Mouse (Mus musculus): ENCODE data around the gene Psapl1. TPM values are rescaled to one million over a fixed set of nuclear protein-coding genes. Genes with fewer than 3 reads are reported as not detected.

Gene Psapl1
- total RNA-seq (2021): not detected
- long read RNA-seq, experiment 1: 0 reads
- long read RNA-seq, experiment 2: 0 reads

DNA sequence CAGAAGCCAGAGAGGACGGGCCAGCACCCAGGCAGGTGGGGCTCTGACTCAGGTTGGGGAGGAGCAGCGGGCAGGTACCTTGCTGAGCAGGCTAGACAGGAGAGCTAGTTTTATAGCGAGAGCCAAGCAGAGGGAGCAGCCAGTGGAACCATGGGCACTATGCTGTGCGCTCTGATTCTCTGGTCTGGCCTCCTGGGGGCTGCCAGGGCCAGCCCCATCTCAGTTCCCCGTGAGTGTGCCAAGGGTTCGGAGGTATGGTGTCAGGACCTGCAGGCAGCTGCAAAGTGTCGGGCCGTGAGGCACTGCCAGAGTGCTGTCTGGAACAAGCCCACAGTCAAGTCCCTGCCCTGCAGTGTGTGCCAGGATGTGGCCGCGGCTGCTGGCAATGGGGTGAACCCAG, at the start of gene Psapl1:
Gene Psapl1 (plus strand): TSS at position 106 of the 400 bp plus-strand sequence.
- DNase-seq: no peak

DNA sequence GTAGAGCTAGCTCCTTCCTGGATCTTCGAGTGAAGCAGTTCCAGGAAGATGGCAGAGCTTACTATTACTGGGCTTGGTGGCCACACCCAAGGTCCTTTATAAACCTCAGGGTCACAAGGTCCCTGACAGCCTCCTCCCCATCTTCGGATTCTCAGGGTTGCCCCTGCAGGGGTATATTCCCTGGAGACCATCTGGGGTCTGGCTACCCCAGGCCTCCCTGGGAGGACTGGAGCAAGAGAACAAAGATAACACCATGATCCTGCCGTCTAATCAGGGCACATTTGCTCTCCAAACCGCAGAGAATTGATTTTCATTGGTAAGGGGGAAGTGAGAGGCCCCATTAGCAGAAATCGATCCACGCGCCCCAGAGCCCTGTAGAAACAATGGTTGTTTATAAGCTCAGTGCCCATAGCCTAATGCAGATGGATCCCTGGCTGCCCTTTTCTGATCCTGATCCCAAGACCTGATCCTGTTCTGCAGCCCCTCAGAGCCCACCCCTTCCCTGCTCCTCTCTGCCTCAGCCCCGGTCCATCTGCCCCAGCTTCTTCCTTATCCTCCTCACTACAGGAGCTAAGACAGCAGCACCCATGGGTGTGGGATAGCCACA, 48.8 kb upstream of the Psapl1 start:
- no peak for DNase-seq

DNA sequence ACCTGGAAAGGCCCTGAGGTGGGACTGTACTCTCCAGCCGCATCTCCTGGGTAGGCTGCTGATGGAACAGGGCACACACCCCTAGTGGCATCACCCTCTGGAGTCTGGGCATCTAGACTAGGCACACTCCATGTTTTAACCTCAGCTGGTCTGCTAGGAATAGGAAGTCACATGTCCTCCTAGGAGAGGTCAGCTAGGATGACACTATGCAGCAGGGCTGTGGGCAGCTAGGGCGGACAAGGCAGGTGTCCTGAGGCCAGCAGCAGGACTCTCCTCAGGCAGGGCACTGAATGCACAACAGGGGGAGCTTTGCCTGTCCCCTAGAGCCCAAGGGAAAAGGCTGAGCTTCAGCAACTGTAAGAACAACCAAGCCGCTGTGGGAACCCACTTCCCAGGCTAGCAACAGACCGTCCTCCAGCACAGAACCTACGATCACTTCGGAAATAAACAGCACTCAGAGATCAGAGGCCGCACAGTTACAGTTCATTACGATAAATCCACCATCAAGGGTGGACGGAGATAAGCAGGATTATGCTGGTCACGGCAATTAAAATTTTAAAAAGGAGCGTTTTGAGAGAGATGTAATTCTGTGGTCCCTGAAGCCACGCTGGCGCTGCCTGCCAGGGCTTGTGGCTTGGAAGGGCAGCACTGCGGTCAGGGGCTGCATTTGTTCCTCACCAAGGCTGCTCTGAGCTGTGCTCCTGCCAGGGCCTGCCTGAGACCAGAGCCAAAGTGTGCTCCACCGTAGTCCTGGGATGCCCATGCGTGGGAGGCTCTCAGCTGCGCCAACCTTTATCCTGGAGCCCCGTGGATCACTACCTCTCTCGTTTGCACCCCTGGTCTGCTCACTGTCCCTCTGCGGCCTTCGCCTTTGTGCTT, 38.2 kb upstream of the Psapl1 start:
- DNase-seq: no peak

DNA sequence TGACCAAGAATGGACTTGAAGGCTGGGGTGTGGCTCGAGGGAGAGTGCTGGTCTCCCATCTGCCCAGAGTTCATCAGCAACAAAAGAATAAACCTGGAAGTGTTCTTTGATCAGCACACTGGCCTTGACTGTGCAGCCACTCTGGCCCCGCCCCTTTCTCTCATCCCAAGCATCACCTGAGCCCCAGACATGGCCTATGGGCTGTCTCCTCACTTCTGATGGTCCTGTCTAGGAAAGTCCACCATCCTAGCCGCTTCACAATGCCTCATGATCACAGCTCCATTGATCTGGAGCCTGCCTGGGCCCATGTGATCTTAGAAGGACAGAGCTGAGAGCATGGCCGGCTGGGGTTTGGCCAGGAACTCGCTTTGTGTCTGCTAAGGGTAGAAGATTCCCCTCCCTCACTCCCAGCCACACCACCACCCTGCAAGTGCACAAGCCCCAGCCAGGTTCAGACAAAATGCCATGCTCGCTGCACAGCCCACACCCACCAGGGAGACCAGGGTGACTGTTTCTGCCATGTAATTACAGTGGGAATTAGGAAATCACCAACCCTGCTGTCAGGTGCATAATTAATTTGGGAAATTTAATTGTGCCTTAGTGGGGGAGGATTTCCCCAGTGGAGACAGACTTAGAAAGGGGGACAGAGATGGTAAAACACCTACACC, 37.3 kb upstream of the Psapl1 start:
- DNase-seq: no peak

DNA sequence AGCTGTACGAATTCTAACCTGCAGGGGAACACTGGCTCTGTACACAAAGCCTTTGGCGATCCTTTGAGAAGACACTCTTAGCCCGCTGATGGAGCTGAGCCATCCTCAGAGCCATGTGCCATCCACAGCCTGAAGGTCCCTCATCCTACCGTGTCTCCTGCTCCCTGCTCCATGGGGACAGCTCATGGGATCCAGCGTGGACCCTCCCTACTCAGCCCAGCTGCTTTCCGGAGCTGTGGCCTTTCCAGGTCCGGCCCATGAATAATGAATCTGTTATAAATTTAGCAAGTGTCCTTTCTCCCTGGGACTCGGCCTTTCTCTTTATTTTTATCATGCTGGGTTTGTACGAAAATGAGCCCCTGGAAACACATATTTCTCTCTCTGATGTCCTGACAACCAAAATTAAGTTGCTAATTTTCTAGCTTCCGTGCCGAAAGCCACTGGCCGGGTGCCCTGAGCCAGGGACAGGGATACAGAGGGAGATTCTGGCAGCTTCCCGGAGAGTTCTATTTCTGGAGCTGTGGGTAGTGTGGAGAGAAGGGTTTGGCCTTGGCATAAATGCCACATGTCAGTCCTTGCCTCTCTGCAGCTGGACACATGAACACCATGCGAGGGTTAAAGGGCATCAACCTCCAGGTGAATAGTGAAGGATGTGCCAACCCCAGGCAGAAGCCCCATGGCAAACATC, 34.7 kb upstream of the Psapl1 start:
- DNase-seq: peak; percentile 43

DNA sequence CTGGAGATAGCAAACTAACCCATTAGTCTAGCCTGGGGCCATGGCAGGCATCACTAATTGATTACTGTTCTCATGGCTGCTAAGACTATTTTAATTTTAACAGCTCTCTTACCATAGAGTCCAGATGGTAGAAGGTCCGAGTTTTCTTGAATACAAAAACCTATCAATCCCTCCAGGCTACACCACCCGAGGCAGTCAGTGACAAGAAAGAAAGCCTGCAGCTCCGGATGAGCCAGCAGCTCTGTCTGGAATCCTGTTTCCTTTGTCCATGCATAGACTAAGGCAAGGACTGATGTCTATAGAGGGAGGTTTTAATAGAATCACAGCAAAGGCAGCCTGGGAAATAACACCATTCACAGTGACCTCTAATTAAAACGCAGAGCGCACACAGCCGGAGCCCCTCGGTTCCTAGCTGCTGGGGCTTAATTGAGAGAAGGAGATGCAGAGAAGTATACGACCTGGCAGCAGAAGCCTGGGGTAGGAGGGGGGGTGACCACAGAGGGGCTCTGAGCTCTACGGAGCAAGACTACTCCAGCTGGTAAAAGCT, 29.2 kb upstream of the Psapl1 start:
- DNase-seq: no peak

DNA sequence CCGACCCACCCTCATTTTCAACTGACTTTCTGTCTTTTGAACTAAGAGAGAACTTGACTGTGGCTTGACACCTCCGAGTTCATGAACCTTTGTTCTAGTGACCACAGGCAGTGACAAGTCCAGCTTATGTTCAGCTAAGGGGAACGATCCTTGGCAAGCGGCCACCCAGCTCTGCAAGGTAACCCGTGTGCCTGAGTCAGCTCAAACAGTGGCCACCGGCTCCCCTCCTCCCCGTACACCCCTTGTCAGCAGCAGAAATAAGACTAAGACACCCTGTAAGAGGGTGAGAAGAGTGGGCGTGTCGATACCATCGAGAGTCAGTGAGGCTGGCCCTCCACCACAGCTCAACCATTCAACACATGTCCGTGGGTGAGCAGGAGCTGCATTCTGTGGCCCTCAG, 27.4 kb upstream of the Psapl1 start:
- peak; percentile 37 for DNase-seq

DNA sequence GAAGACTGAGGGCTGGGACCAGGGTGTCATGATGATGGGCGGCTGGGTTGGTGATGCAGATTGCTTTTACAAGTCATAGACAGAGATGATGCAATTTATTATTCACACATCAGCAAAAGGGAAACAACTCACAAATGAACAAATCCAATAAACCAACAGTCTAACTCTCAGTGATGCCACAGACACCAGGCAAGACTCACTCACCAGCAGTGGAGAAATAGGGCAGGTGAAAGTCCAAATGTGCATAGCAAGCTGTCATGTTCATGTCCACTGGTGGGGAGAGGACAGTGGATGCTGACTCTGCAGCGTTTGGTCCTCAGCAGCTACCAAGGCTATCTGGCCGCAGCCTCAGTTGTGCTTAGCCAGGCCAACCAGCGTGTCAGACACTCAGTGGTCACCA, 26.9 kb upstream of the Psapl1 start:
- no peak for DNase-seq

DNA sequence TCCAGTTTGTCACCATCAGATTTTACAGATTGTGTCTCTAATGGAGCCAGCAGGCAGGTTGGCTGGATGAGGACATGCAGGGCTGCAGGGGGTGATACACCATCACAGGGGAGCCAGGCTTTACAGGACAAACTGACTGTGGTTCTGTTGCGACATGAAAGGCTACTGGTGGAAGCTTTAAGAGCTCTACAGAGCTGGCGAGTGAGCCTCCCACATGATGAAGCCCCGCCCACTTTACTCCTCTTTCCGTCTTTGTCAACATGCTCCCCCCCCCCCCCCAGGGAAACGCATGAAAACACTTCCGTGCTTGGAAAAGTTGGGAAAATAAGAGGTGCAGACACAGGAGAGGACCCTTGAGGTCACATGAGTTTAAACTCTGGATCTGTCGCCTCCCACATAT, 25.6 kb upstream of the Psapl1 start:
- DNase-seq: no peak

DNA sequence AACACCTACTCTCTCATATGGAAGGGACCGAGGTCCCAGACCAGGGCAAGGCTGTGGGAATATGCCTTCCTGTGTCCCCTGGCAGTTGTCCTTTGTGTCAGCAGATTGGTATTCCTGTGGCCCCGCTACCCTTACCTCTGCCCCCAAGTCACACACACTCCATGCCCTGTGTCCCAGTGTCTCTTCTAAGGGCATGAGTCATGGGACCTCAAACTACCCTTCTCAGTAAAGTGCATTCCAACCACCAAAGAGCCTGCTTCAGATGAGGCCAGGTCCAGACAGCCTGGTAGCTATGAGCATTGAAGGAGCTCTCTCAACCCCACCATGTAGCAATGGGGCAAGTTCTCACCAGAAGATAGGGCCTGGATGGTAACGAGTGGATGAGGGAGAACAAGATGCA, 25.0 kb upstream of the Psapl1 start:
- DNase-seq: no peak

DNA sequence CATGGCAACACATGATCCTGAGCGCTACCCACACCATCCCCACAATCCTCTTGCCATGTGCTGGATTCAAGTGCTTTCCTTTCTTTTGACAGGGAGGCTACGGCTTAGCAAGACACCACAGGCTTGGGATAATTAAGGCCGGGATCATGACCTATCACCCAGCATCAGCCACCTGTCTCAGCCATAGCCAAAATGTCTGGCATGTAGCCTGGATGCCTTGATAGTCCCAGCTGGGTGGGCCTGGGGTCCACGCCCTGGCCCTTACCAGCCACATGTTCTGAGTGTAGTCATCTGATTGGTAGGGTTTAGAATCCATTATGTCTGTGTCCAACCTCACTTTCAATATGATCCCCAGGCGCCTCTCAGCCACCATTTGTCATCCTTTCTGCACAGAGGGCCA, 24.1 kb upstream of the Psapl1 start:
- DNase-seq: no peak

DNA sequence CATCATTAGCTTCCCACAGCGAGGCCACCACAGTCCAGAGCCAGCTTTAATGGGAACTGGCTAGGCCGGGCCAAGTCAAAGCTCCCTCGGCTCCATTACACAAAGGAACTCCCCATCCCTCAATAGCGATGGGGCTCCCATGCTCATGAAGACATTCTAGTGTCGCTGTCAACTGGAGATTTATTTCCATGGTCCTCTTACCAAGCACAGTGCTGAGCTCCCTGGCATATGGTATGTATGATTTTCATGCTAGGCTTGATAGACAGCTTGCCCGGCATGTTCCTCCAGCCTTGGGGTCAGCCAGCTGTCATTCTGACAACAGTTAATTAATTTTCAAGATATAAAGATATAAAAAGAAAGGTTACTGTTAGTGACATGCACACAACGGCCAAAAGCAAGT, 21.5 kb upstream of the Psapl1 start:
- DNase-seq: no peak

DNA sequence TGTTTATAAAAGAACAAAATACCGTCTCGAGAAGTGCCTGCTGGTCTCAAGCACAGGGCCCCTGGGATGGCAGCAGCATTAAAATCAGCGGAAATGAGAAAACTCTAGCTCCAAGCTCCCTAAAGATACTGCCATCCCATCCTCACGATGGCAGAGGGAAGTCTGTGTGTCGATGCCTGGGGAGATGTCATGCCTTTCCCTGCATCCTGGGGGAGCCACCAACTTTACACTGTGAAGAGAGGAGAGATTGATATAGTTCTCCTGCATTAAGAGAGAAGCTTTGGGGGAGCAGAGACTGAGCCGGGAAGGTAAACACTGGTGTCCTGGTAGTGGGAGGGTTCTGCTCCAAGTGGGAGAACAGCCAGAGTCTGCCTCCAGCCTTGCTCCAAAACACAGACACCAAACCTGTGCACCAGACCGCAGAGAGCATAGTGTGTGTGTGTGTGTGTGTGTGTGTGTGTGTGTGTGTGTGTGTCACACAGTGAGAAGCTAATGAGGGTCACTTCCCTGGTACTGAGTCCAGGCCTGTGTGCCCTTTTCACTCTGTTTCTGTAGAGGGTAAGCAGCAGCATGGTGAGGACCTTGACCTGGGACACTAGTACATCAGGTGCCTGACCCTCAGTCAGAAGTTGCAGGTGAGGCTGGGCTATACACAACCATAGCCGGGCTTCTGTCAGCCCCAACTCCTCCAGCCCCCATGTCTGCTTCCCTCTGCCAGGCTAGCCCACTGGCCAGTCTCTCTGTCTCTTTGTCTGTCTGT, 17.3 kb upstream of the Psapl1 start:
- DNase-seq: no peak

DNA sequence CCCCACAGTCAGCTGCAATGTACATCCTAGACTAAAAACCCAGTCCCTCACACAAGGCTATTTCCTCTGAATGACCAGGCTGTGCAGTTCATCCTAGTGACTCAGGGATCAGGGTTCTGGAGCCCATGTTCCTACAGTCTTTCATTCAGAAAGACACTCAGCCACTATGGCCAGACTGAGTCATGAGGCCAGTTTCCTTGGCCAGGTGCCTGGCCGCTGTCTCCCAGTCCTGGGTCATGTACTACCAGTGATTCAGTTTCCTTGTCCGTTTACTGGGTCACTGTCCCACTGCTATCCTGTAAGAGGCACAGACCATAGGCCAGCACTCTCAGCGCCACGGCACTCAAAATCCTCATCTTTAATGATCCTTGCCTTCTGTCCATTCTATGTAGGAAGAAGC, 15.5 kb upstream of the Psapl1 start:
- peak; percentile 82 for DNase-seq

DNA sequence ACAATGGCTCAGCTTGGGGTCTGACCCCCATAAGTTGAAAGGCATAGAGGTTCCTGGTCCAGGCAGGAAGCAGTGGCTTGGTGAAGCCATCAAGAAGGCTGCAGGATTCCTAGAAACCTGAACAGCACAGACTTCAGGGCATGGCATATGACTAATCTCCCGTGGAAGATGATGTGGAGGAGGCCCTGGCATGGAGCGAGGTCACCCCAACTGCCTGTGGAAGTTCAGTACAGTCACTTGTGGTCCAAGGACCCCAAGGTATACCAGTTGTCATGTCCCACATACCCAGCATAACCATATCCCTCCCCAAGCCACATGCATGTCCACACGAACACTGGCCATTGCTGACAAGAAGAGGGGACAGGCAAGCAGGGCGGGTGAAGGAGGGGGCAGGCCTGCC, 12.5 kb upstream of the Psapl1 start:
- DNase-seq: peak; percentile 44

DNA sequence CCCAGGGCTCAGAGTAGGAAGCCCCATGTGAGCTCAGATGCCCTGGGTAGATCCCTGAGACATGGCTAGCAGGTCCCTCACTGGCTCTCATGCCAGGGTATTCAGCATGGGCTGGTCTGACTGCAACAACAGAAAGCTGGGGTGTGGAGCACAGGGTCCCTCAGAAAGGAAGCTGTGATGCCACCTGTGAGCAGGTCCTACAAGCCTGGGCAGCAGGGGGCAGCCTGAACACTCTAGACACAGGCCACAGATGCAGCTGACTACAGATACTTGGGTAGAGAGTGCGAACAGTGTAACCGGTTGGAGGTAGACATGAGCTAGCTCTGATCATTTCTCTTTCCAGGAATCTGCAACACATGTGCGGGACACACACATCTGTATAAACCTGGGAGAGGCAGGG, 11.9 kb upstream of the Psapl1 start:
- DNase-seq: no peak

DNA sequence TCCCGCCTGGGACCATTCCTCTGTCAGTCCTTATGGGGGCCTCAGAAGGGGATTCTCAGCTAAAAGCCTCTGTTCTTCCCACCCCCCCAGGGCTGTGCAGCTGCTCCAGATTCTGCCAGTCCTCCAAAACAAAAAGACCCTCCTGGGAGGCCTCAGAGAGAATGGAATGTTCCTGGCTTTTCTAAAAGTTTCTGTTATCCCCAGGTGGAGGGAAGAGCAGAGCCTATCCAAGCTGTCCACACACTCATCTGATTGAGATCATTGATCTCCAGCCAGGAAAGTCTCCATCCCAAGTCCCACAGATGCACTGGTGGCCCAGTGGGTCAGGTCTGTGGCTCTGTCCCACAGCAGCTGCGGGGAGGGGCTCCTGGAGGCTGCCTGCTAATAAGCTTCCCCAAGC, 11.1 kb upstream of the Psapl1 start:
- DNase-seq: no peak

DNA sequence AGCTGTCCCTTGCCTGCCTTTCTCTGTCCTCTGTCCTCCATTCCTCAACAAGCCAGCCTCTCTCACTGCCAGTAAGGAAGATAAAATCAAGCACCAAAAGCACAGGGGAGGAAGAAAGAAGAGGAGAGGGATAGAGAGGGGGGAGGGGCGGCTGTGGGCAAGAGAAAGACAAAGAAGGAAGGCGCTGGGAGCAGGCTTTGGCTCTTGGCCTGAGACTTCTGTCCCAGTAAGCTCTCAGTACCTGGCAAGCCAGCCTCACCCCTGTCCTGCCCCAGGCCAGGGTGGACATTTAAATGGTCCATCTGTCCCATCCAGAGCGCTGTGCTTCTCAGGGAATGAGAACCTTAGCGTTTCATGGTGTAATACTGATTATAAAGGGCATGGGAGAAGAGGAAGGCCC, 9.2 kb upstream of the Psapl1 start:
- DNase-seq: no peak

DNA sequence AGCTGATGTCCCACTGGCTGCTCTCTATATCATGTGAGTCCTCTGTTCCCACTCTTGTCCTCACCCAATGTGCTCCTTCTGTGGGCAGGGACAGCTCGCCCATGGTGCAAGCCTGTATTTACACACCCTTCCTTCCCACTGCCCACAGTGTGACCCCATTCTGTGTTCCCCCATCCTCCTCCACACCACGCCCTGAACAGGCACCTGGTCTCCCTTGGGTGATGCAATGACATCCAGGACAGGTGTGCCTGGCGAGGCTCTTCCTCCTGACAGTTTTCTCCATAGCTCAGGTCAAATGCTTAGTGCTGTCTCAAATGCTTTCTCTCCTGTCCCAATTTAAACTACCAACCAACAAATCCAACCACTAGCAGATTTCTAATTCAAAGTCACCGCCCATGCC, 8.4 kb upstream of the Psapl1 start:
- no peak for DNase-seq

DNA sequence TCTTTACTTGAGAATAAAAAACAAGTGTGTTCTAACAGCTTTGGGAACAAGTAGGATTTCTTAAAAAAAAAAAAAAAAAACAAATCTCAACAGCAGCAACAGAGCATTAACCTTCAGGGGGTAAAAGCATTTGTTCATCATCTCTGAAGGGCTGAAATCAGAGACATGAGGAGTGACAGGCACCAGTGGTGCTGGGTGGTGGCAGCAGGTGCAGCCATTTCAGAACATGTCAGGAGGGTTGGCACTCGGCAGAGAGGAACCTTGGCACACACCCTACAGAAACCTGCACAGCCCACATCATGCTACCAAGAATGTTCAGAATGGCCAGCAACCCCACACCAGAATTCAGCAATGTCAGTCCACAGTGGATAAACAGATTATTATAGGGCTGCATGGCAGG, 4.3 kb upstream of the Psapl1 start:
- no peak for DNase-seq

DNA sequence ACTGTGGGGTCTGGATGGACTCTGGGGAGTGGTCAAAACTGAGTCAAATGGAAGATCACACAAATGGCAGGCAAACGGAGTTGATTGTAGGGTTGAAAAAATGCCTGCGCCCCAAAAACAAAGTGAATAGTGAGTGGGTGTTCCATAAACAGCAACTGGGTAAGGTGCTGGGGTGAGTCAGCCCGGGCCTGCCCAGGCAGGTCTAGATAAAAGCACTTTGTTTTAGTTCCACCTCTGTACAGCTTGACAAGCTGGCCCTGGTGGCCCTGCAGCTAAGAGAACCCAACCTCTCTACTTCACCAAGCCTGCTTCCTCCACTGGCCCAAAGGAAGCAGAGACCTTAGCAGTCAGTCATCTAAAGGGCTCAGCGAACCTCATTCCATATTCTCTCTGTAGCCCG, 1.0 kb upstream of the Psapl1 start:
- DNase-seq: no peak

DNA sequence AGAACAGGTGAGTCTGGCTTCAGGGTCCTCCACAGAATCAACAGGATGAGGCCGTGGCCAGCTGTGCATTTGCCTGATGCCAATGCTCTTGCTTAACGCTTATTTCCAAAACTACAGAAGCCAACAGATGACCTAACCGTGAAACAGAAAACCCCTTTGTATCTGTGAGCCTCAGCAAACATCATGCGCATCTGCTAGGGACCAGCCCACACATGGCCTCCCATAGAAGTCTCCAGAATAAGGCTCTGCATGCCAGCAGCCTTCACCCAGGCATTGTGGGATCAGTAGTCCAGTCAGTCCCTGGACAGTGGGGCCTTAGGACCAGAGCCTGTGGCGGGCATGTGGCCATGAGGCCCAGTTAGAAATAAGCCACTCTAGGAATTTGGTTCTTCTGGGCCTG, 400 bp upstream of the Psapl1 start:
- no peak for DNase-seq
